Mouse (Mus musculus): ENCODE measurements around the gene Crispld2.

DNA sequence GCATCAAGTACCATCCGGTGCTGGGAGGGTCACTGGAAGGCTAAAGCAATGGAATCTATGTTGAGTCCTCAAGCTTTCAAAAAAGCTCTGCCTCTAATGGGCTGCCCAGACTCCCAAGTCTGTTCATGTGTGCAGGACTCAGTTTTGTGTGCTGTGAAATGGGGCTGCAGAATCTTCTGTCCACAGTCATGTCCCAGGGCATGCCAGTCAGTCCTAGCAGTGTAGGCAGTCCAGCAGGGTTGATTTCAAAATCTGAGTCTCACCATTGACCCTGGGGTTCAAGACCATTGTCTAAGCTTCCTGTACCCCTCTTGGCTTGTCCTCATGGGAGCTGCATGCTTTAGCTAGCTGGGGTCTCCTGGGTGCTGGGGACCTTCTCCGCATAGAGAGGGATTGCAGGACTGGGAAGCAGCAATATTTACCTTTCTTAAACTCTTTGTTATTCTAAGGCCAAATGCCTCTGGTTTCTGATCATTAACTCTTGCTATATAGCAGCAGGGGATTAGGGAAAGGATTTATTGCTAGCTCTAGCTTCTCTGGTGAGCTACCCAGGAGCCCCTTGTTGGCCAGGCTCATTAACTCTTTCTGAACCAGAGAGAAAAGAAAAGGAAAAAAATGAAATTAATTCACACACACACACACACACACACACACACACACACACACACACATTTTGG lies 12.6 kb downstream of the Crispld2 start:
- no peak for TF ChIP-seq CTCF (conservative IDR thresholded peaks at IDR 0.05 in 1 of 2, IDR thresholded peaks at IDR 0.05 in 1 of 2; ENCODE audit: low read depth in 2 of 2, low read length in 2 of 2)
- no peak for TF ChIP-seq HCFC1 (IDR thresholded peaks at IDR 0.05; ENCODE audit: low read depth, low read length)
- TF ChIP-seq CHD2 (IDR thresholded peaks at IDR 0.05; ENCODE audit: low read length) = no peak
- TF ChIP-seq POLR2A (IDR thresholded peaks at IDR 0.05; ENCODE audit: low read depth, low read length) = no peak
- TF ChIP-seq TBP (conservative IDR thresholded peaks at IDR 0.05; ENCODE audit: low read depth, low read length) = no peak
- TF ChIP-seq ELF1 (IDR thresholded peaks at IDR 0.05; ENCODE audit: low read depth, low read length) = no peak
- no peak for TF ChIP-seq EP300 (IDR thresholded peaks at IDR 0.05; ENCODE audit: low read length)
- TF ChIP-seq ZC3H11A (IDR thresholded peaks at IDR 0.05; ENCODE audit: low read depth, low read length) = no peak
